Mouse (Mus musculus) megakaryocyte, embryonic 14.5 days (primary cell): ENCODE measurements around the gene Col11a2.

Experiments used
- FLI1 ChIP-seq: IDR thresholded peaks from 2 replicates; pipeline ENCODE4 v1.6.1; 2012; ENCODE audit warnings: low read length, inconsistent platforms, mixed read lengths
- GATA1 ChIP-seq: IDR thresholded peaks from 3 replicates; pipeline ENCODE4 v1.6.1; 2012; ENCODE audit warnings: mixed read lengths, low read length, inconsistent platforms, borderline replicate concordance

DNA sequence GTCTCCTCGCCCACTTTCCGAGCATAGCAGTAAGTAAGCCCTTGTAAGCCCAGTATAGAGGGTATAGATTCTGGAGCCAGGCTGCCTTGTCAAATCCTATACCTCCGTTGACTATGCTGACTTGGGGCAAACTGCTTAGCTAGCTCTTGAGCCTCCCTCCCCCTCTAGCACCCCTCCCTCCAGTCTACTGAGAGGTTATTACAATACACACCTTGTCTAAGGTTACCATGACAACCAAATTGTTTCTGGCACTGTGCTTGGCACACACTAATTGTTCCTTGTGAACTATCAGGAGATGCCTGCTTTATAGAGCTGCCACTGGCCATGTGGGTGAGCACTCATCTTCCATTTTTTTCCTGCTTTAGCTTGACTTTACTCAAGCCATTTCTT lies 70.6 kb downstream of the Col11a2 start:
- TF ChIP-seq GATA1 (no peak), FLI1 (no peak)
